Mouse (Mus musculus): Measurements from ENCODE around the gene Ppil4. TPM values are rescaled to one million over a fixed set of nuclear protein-coding genes. Genes with fewer than 3 reads are reported as not detected.

Gene Ppil4
- polyA plus RNA-seq, 1 experiment from 2014 or later = 47.1 TPM

- ATAC-seq (ENCODE audit: low FRiP score) (no peak), DNase-seq (ENCODE audit: low spot score) (no peak)
- Histone ChIP-seq H3K36me3 (ENCODE audit: control insufficient read depth, insufficient read depth, low read length) (no peaks in the 10 kb centered on the region), H3K9ac (ENCODE audit: low read depth, low read length) (no peak overlapping the region), H3K4me1 (replicated peaks; ENCODE audit: control insufficient read depth, insufficient read depth, low read length) (no peaks in the 10 kb centered on the region), H3K27ac (ENCODE audit: low read depth, low read length) (no peak overlapping the region), H3K4me2 (replicated peaks; ENCODE audit: low read depth, low read length) (no peak overlapping the region), H3K4me3 (ENCODE audit: low read depth, low read length) (no peak overlapping the region), H3K27me3 (ENCODE audit: control insufficient read depth, insufficient read depth, low read length) (no peaks in the 10 kb centered on the region), H3K9me3 (ENCODE audit: control insufficient read depth, low read length) (no peaks in the 10 kb centered on the region)
- WGBS = 69% methylated on average over 3 of the region's 3 CpGs
Measured at GRCm38 (mm10) chr10:7840785-7841184, 48.1 kb downstream of the Ppil4 start.

- H3K27me3 ChIP-seq (ENCODE audit: control insufficient read depth, insufficient read depth, low read length) = no peaks in the 10 kb centered on the region
- no peak overlapping the region for H3K9ac ChIP-seq (ENCODE audit: low read depth, low read length)
- no peaks in the 10 kb centered on the region for H3K4me1 ChIP-seq (replicated peaks; ENCODE audit: control insufficient read depth, insufficient read depth, low read length)
- H3K4me2 ChIP-seq (replicated peaks; ENCODE audit: low read depth, low read length) = no peak overlapping the region
- DNase-seq (ENCODE audit: low spot score) (no peak), ATAC-seq (ENCODE audit: low FRiP score) (no peak)
- 62% methylated on average over 14 of the region's 14 CpGs for WGBS
- no peak overlapping the region for H3K27ac ChIP-seq (ENCODE audit: low read depth, low read length)
- H3K36me3 ChIP-seq (ENCODE audit: control insufficient read depth, insufficient read depth, low read length) = no peaks in the 10 kb centered on the region
- H3K4me3 ChIP-seq (ENCODE audit: low read depth, low read length) = no peak overlapping the region
- no peaks in the 10 kb centered on the region for H3K9me3 ChIP-seq (ENCODE audit: control insufficient read depth, low read length)
Measured at GRCm38 (mm10) chr10:7841571-7842080, 48.9 kb downstream of the Ppil4 start.

GRCm38 (mm10) chr10:7843181-7843580 lies 50.5 kb downstream of the Ppil4 start:
- Histone ChIP-seq H3K4me1 (replicated peaks; ENCODE audit: control insufficient read depth, insufficient read depth, low read length) (no peaks in the 10 kb centered on the region), H3K4me3 (ENCODE audit: low read depth, low read length) (no peak overlapping the region), H3K4me2 (replicated peaks; ENCODE audit: low read depth, low read length) (no peak overlapping the region), H3K27me3 (ENCODE audit: control insufficient read depth, insufficient read depth, low read length) (no peaks in the 10 kb centered on the region), H3K9me3 (ENCODE audit: control insufficient read depth, low read length) (no peaks in the 10 kb centered on the region), H3K27ac (ENCODE audit: low read depth, low read length) (no peak overlapping the region), H3K9ac (ENCODE audit: low read depth, low read length) (no peak overlapping the region), H3K36me3 (ENCODE audit: control insufficient read depth, insufficient read depth, low read length) (no peaks in the 10 kb centered on the region)
- WGBS = 93% methylated on average over 4 of the region's 4 CpGs
- no peak for DNase-seq (ENCODE audit: low spot score)
- no peak for ATAC-seq (ENCODE audit: low FRiP score)

GRCm38 (mm10) chr10:7844161-7844560 lies 51.5 kb downstream of the Ppil4 start:
- Histone ChIP-seq H3K27ac (ENCODE audit: low read depth, low read length) (no peak overlapping the region), H3K36me3 (ENCODE audit: control insufficient read depth, insufficient read depth, low read length) (no peaks in the 10 kb centered on the region), H3K9me3 (ENCODE audit: control insufficient read depth, low read length) (no peaks in the 10 kb centered on the region), H3K4me3 (ENCODE audit: low read depth, low read length) (no peak overlapping the region), H3K4me1 (replicated peaks; ENCODE audit: control insufficient read depth, insufficient read depth, low read length) (no peaks in the 10 kb centered on the region), H3K9ac (ENCODE audit: low read depth, low read length) (no peak overlapping the region), H3K27me3 (ENCODE audit: control insufficient read depth, insufficient read depth, low read length) (no peaks in the 10 kb centered on the region), H3K4me2 (replicated peaks; ENCODE audit: low read depth, low read length) (no peak overlapping the region)
- WGBS = 78% methylated on average over 4 of the region's 4 CpGs
- no peak for ATAC-seq (ENCODE audit: low FRiP score)
- no peak for DNase-seq (ENCODE audit: low spot score)

- H3K36me3 ChIP-seq (ENCODE audit: control insufficient read depth, insufficient read depth, low read length) = no peaks in the 10 kb centered on the region
- DNase-seq (ENCODE audit: low spot score) (no peak), ATAC-seq (ENCODE audit: low FRiP score) (no peak)
- H3K4me1 ChIP-seq (replicated peaks; ENCODE audit: control insufficient read depth, insufficient read depth, low read length) = no peaks in the 10 kb centered on the region
- H3K4me3 ChIP-seq (ENCODE audit: low read depth, low read length) = no peak overlapping the region
- no peak overlapping the region for H3K4me2 ChIP-seq (replicated peaks; ENCODE audit: low read depth, low read length)
- H3K27ac ChIP-seq (ENCODE audit: low read depth, low read length) = no peak overlapping the region
- no peaks in the 10 kb centered on the region for H3K27me3 ChIP-seq (ENCODE audit: control insufficient read depth, insufficient read depth, low read length)
- WGBS = 79% methylated on average over 8 of the region's 8 CpGs
- no peak overlapping the region for H3K9ac ChIP-seq (ENCODE audit: low read depth, low read length)
- H3K9me3 ChIP-seq (ENCODE audit: control insufficient read depth, low read length) = no peaks in the 10 kb centered on the region
Measured at GRCm38 (mm10) chr10:7845136-7845535, 52.4 kb downstream of the Ppil4 start.

- Histone ChIP-seq H3K27me3 (ENCODE audit: control insufficient read depth, insufficient read depth, low read length) (no peaks in the 10 kb centered on the region), H3K9ac (ENCODE audit: low read depth, low read length) (no peak overlapping the region), H3K4me2 (replicated peaks; ENCODE audit: low read depth, low read length) (no peak overlapping the region), H3K4me3 (ENCODE audit: low read depth, low read length) (no peak overlapping the region), H3K27ac (ENCODE audit: low read depth, low read length) (no peak overlapping the region), H3K4me1 (replicated peaks; ENCODE audit: control insufficient read depth, insufficient read depth, low read length) (no peaks in the 10 kb centered on the region), H3K36me3 (ENCODE audit: control insufficient read depth, insufficient read depth, low read length) (no peaks in the 10 kb centered on the region), H3K9me3 (ENCODE audit: control insufficient read depth, low read length) (no peaks in the 10 kb centered on the region)
- WGBS = 91% methylated on average over 4 of the region's 4 CpGs
- ATAC-seq (ENCODE audit: low FRiP score) (no peak), DNase-seq (ENCODE audit: low spot score) (no peak)
Measured at GRCm38 (mm10) chr10:7845991-7846390, 53.3 kb downstream of the Ppil4 start.

GRCm38 (mm10) chr10:7847166-7847605 lies 54.5 kb downstream of the Ppil4 start:
- Histone ChIP-seq H3K27ac (ENCODE audit: low read depth, low read length) (no peak overlapping the region), H3K4me1 (replicated peaks; ENCODE audit: control insufficient read depth, insufficient read depth, low read length) (no peaks in the 10 kb centered on the region), H3K4me2 (replicated peaks; ENCODE audit: low read depth, low read length) (no peak overlapping the region), H3K36me3 (ENCODE audit: control insufficient read depth, insufficient read depth, low read length) (no peaks in the 10 kb centered on the region), H3K4me3 (ENCODE audit: low read depth, low read length) (no peak overlapping the region), H3K9ac (ENCODE audit: low read depth, low read length) (no peak overlapping the region), H3K27me3 (ENCODE audit: control insufficient read depth, insufficient read depth, low read length) (no peaks in the 10 kb centered on the region), H3K9me3 (ENCODE audit: control insufficient read depth, low read length) (no peaks in the 10 kb centered on the region)
- DNase-seq (ENCODE audit: low spot score) = no peak
- no peak for ATAC-seq (ENCODE audit: low FRiP score)
- 83% methylated on average over 2 of the region's 2 CpGs for WGBS

GRCm38 (mm10) chr10:7851891-7852290 lies 59.2 kb downstream of the Ppil4 start:
- H3K27me3 ChIP-seq (ENCODE audit: control insufficient read depth, insufficient read depth, low read length) = no peaks in the 10 kb centered on the region
- ATAC-seq (ENCODE audit: low FRiP score) = no peak

GRCm38 (mm10) chr10:7860494-7860893 lies 67.8 kb downstream of the Ppil4 start:
- WGBS = 94% methylated on average over 7 of the region's 7 CpGs
- no peak overlapping the region for H3K9ac ChIP-seq (ENCODE audit: low read depth, low read length)
- no peaks in the 10 kb centered on the region for H3K9me3 ChIP-seq (ENCODE audit: control insufficient read depth, low read length)
- DNase-seq (ENCODE audit: low spot score) = no peak
- no peaks in the 10 kb centered on the region for H3K4me1 ChIP-seq (replicated peaks; ENCODE audit: control insufficient read depth, insufficient read depth, low read length)
- H3K27me3 ChIP-seq (ENCODE audit: control insufficient read depth, insufficient read depth, low read length) = no peaks in the 10 kb centered on the region
- no peaks in the 10 kb centered on the region for H3K36me3 ChIP-seq (ENCODE audit: control insufficient read depth, insufficient read depth, low read length)
- H3K27ac ChIP-seq (ENCODE audit: low read depth, low read length) = no peak overlapping the region
- no peak overlapping the region for H3K4me3 ChIP-seq (ENCODE audit: low read depth, low read length)
- ATAC-seq (ENCODE audit: low FRiP score) = no peak
- H3K4me2 ChIP-seq (replicated peaks; ENCODE audit: low read depth, low read length) = no peak overlapping the region

More at GRCm38 (mm10) chr10:7851891-7852290, 59.2 kb downstream of the Ppil4 start:
- no peak overlapping the region for H3K4me3 ChIP-seq (ENCODE audit: low read depth, low read length)
- no peaks in the 10 kb centered on the region for H3K36me3 ChIP-seq (ENCODE audit: control insufficient read depth, insufficient read depth, low read length)
- H3K27ac ChIP-seq (ENCODE audit: low read depth, low read length) = no peak overlapping the region
- 71% methylated on average over 3 of the region's 3 CpGs for WGBS
- no peaks in the 10 kb centered on the region for H3K4me1 ChIP-seq (replicated peaks; ENCODE audit: control insufficient read depth, insufficient read depth, low read length)
- no peak overlapping the region for H3K9ac ChIP-seq (ENCODE audit: low read depth, low read length)
- H3K9me3 ChIP-seq (ENCODE audit: control insufficient read depth, low read length) = no peaks in the 10 kb centered on the region
- H3K4me2 ChIP-seq (replicated peaks; ENCODE audit: low read depth, low read length) = no peak overlapping the region
- DNase-seq (ENCODE audit: low spot score) = no peak
